Mouse (Mus musculus): ENCODE results near the gene Meis2.

Gene Meis2

GRCm38 (mm10) chr2:115897559-115897958, 168.1 kb downstream of the Meis2 start:
- no peak for TF ChIP-seq GATA4 (IDR thresholded peaks at IDR 0.05; ENCODE audit: insufficient replicate concordance, low read length)

- TF ChIP-seq GATA4 (IDR thresholded peaks at IDR 0.05; ENCODE audit: insufficient replicate concordance, low read length), result no peak
Observed at GRCm38 (mm10) chr2:115897001-115897400, 168.6 kb downstream of the Meis2 start.

- TF ChIP-seq GATA4 (IDR thresholded peaks at IDR 0.05; ENCODE audit: insufficient replicate concordance, low read length), result no peak
Observed at GRCm38 (mm10) chr2:115895717-115896116, 169.9 kb downstream of the Meis2 start.

GRCm38 (mm10) chr2:115895256-115895655, 170.4 kb downstream of the Meis2 start:
- TF ChIP-seq GATA4 (IDR thresholded peaks at IDR 0.05; ENCODE audit: insufficient replicate concordance, low read length), result no peak

- TF ChIP-seq GATA4 (IDR thresholded peaks at IDR 0.05; ENCODE audit: insufficient replicate concordance, low read length), result no peak
Observed at GRCm38 (mm10) chr2:115893113-115893512, 172.5 kb downstream of the Meis2 start.

GRCm38 (mm10) chr2:115890715-115891114, 174.9 kb downstream of the Meis2 start:
- TF ChIP-seq GATA4 (IDR thresholded peaks at IDR 0.05; ENCODE audit: insufficient replicate concordance, low read length), result no peak

GRCm38 (mm10) chr2:115890030-115890429, 175.6 kb downstream of the Meis2 start:
- TF ChIP-seq GATA4 (IDR thresholded peaks at IDR 0.05; ENCODE audit: insufficient replicate concordance, low read length), result no peak

GRCm38 (mm10) chr2:115889212-115889611, 176.4 kb downstream of the Meis2 start:
- TF ChIP-seq GATA4 (IDR thresholded peaks at IDR 0.05; ENCODE audit: insufficient replicate concordance, low read length), result no peak

GRCm38 (mm10) chr2:115888336-115889077, 177.1 kb downstream of the Meis2 start:
- peak; percentile 54; the same call in 1 of the 2 replicates for TF ChIP-seq GATA4 (IDR thresholded peaks at IDR 0.05; ENCODE audit: insufficient replicate concordance, low read length)

- TF ChIP-seq GATA4 (IDR thresholded peaks at IDR 0.05; ENCODE audit: insufficient replicate concordance, low read length), result no peak
Observed at GRCm38 (mm10) chr2:115887631-115888030, 178.0 kb downstream of the Meis2 start.

- TF ChIP-seq GATA4 (IDR thresholded peaks at IDR 0.05; ENCODE audit: insufficient replicate concordance, low read length), result no peak
Observed at GRCm38 (mm10) chr2:115884184-115884583, 181.5 kb downstream of the Meis2 start.

GRCm38 (mm10) chr2:115883520-115883919, 182.1 kb downstream of the Meis2 start:
- no peak for TF ChIP-seq GATA4 (IDR thresholded peaks at IDR 0.05; ENCODE audit: insufficient replicate concordance, low read length)

- TF ChIP-seq GATA4 (IDR thresholded peaks at IDR 0.05; ENCODE audit: insufficient replicate concordance, low read length), result no peak
Observed at GRCm38 (mm10) chr2:115875802-115876531, 189.7 kb downstream of the Meis2 start.

GRCm38 (mm10) chr2:115872851-115873250, 192.8 kb downstream of the Meis2 start:
- TF ChIP-seq GATA4 (IDR thresholded peaks at IDR 0.05; ENCODE audit: insufficient replicate concordance, low read length), result no peak

GRCm38 (mm10) chr2:115869966-115870365, 195.7 kb downstream of the Meis2 start:
- TF ChIP-seq GATA4 (IDR thresholded peaks at IDR 0.05; ENCODE audit: insufficient replicate concordance, low read length), result no peak

GRCm38 (mm10) chr2:115860600-115861347, 204.9 kb downstream of the Meis2 start:
- no peak for TF ChIP-seq GATA4 (IDR thresholded peaks at IDR 0.05; ENCODE audit: insufficient replicate concordance, low read length)

Data from liver, adult (tissue).